17 mouse cellular contexts compared by ENCODE assay signal in genomic region chr4:8291528-8292492, GRCm38 (mm10). TPM values are rescaled to one million over a fixed set of nuclear protein-coding genes. Genes with fewer than 3 reads are reported as not detected.
DNase-seq lines count a peak whose midpoint lies in the region; ATAC-seq lines count a peak whose summit lies in the region.
"Had no signal": no experiment of that assay in that cellular context is flagged by ENCODE, and none has a peak within 500 bp of the region (broad histone marks: within the 10 kb centered on the region; RNA-seq: fewer than 3 reads in every experiment).

No protein-coding gene starts in this region.

- no peak overlapping the region for H3K4me2 ChIP-seq in kidney, embryonic 16.5 days (replicated peaks; ENCODE audit: low read depth, low read length)
- H3K4me2 ChIP-seq in midbrain, embryonic 11.5 days: no peak overlapping the region
- H3K4me2 ChIP-seq: heart, embryonic 15.5 days; liver, embryonic 13.5 days; neural tube, embryonic 12.5 days had no signal

- 64% methylated on average over 11 of the region's 11 CpGs for WGBS in kidney, embryonic 16.5 days
- WGBS in midbrain, embryonic 11.5 days: 63% methylated on average over 11 of the region's 11 CpGs

- H3K36me3 ChIP-seq in kidney, embryonic 16.5 days (ENCODE audit: insufficient read depth, low read length): no peaks in the 10 kb centered on the region
- no peaks in the 10 kb centered on the region for H3K36me3 ChIP-seq in midbrain, embryonic 11.5 days (ENCODE audit: control insufficient read depth, insufficient read depth, low read length)
- H3K36me3 ChIP-seq: heart, embryonic 15.5 days; liver, embryonic 13.5 days; neural tube, embryonic 12.5 days had no signal

- H3K9me3 ChIP-seq in kidney, embryonic 16.5 days (ENCODE audit: low read length): no peaks in the 10 kb centered on the region
- H3K9me3 ChIP-seq in midbrain, embryonic 11.5 days (ENCODE audit: control insufficient read depth, low read length): no peaks in the 10 kb centered on the region
- H3K9me3 ChIP-seq: heart, embryonic 15.5 days; liver, embryonic 13.5 days; neural tube, embryonic 12.5 days had no signal

- no peak overlapping the region for H3K4me3 ChIP-seq in kidney, embryonic 16.5 days (ENCODE audit: low read length)
- no peak overlapping the region for H3K4me3 ChIP-seq in midbrain, embryonic 11.5 days (ENCODE audit: low read depth, low read length)
- H3K4me3 ChIP-seq: heart, embryonic 15.5 days; liver, embryonic 13.5 days; neural tube, embryonic 12.5 days had no signal

- no peaks in the 10 kb centered on the region for H3K27me3 ChIP-seq in kidney, embryonic 16.5 days (ENCODE audit: insufficient read depth, low read length)
- H3K27me3 ChIP-seq in midbrain, embryonic 11.5 days (ENCODE audit: control insufficient read depth, insufficient read depth, low read length): no peaks in the 10 kb centered on the region
- H3K27me3 ChIP-seq: heart, embryonic 15.5 days; liver, embryonic 13.5 days; neural tube, embryonic 12.5 days had no signal

- peak overlapping the region; percentile 62 for H3K27ac ChIP-seq in kidney, embryonic 16.5 days (ENCODE audit: low read length)
- H3K27ac ChIP-seq in midbrain, embryonic 11.5 days (ENCODE audit: low read depth, low read length): no peak overlapping the region
- H3K27ac ChIP-seq: heart, embryonic 15.5 days; liver, embryonic 13.5 days; neural tube, embryonic 12.5 days had no signal

- peak; percentile 68 for ATAC-seq in kidney, embryonic 16.5 days (ENCODE audit: low FRiP score, low TSS enrichment)
- ATAC-seq in midbrain, embryonic 11.5 days (ENCODE audit: low FRiP score): peak; percentile 46; the same call in 1 of the 2 replicates
- ATAC-seq: inflammation-experienced regulatory T-cells, adult 6 months had no signal

- no peaks in the 10 kb centered on the region for H3K4me1 ChIP-seq in kidney, embryonic 16.5 days (ENCODE audit: insufficient read depth, low read length)
- H3K4me1 ChIP-seq in midbrain, embryonic 11.5 days (ENCODE audit: control insufficient read depth, insufficient read depth, low read length): no peaks in the 10 kb centered on the region
- H3K4me1 ChIP-seq: heart, embryonic 15.5 days; liver, embryonic 13.5 days; neural tube, embryonic 12.5 days had no signal

- peak; percentile 2 for DNase-seq in embryo, embryonic 11 days
- DNase-seq in embryo, embryonic 10 days (ENCODE audit: low spot score): no peak
- DNase-seq in kidney, adult 8-10 months: no peak
- peak; percentile 10 for DNase-seq in brain, adult 2 months (ENCODE audit: low read depth, low spot score)
- no peak for DNase-seq in midbrain, embryonic 11.5 days (ENCODE audit: low spot score, missing footprints)
- no peak for DNase-seq in adrenal gland, adult 2 months
- no peak for DNase-seq in adrenal gland, adult (ENCODE audit: inconsistent age in 2 of 2, low spot score in 1 of 2)
- DNase-seq: adrenal gland, postnatal 10 days; cerebellum, postnatal 10 days; left cerebral cortex, postnatal 4 days; liver, embryonic 13.5 days had no signal

- no peak overlapping the region for H3K9ac ChIP-seq in kidney, embryonic 16.5 days (replicated peaks; ENCODE audit: low read length)
- no peak overlapping the region for H3K9ac ChIP-seq in midbrain, embryonic 11.5 days (ENCODE audit: low read length)
- H3K9ac ChIP-seq: heart, embryonic 15.5 days; liver, embryonic 13.5 days; neural tube, embryonic 12.5 days had no signal

RNA-seq across cellular contexts. Expression of gene Car8, which starts 53.0 kb away (rescaled TPM):
- 13.3 and 13.5 TPM in 2 replicates for polyA plus RNA-seq in kidney, embryonic 16.5 days (2015; fragmentation: Nextera tagmentation; extraction: Ambion mirVana)
- 1.1 and 1.3 TPM in 2 replicates for polyA plus RNA-seq in midbrain, embryonic 11.5 days (2014; fragmentation: Nextera tagmentation; extraction: Ambion mirVana)
- 10 to 100 TPM in 1 of 2 experiments, 1 to 10 TPM in 1; 4.7 to 30.0 TPM for total RNA-seq in adrenal gland, adult 2 months (2021)
- polyA plus RNA-seq in adrenal gland, adult 2 months (2012; rRNA removed): 1.9 and 2.5 TPM in 2 replicates
- total RNA-seq: granulocyte monocyte progenitor cell, adult 5-6 weeks; megakaryocyte-erythroid progenitor cell, adult 5-6 weeks had no signal

Comparison
In these comparisons a context has a peak if more than half of its experiments do, and no peak if none do; other contexts are left out.
1. DNase-seq: peak in embryo, embryonic 11 days (single experiment) and brain, adult 2 months (single experiment); none in embryo, embryonic 10 days (single experiment), kidney, adult 8-10 months (0 of 2), midbrain, embryonic 11.5 days (single experiment), adrenal gland, adult 2 months (single experiment) and adrenal gland, adult (0 of 2).